Mouse (Mus musculus): ENCODE data around the gene Mrps14.

Mrps14 gene

DNA sequence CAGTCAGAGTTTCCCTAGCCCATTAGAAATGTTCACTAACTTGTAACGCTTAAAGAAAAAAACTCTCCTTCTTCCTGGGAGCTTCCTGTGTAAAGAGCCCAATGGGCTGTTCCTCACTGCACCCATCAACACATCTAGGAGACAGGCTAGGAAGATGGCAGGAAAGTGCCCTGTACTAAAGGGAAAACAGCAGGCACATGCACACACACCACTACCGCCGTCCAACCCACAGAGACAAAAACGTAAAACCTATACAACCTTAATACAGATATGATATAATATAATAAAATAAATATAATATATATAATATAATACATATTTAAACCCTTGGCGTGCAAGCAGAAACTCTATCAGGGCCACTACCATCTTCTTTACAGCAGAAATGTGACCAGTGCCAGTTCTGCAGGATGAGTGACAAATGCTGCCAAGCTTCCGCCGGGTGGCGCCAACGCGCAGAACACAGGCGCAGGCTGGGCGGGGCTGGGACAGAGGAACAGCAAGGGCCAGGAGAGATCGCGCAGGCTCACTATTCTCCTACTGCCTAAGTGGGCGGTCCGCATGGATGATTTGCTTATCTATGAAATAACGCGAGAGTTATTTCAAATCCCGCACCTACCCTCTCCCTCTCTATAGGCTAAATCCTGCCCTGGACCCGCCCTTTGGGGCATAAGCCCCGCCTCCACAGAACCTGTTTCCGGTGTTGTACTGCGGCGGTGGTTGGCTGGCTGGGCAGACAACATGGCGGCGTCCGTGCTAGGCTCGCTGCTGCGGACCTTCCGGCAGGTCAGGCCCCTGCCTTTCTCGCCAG lies at the start of gene Mrps14:
Gene Mrps14, plus strand, starts transcription at position 687 of the 808 bp plus-strand sequence.
- in situ Hi-C loops (cut with MboI) = loop anchor here (25.0 kb wide), 1 partner anchor 518 kb away; no protein-coding TSS in a partner anchor

DNA sequence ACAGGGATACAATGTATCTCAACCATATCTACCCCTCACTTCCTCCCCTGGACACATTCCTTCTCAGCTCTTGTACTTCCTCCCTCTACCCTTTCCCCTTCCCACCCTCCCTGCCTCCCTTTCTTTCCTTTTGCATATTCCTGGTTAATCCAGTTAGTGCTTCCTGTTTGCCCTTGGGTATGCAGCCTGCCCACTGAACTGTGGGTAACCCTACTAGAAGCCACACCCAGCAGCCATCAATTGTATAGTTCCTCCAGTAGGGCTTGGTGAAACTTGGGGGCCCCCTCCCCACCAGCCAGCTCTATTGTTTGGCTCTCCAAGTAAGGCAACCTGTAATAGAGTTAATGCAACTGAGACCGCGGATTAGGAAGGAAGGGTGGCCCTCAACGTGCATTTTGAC lies 49.4 kb upstream of the Mrps14 start:
- in situ Hi-C loops (cut with MboI) = no loop called here

DNA sequence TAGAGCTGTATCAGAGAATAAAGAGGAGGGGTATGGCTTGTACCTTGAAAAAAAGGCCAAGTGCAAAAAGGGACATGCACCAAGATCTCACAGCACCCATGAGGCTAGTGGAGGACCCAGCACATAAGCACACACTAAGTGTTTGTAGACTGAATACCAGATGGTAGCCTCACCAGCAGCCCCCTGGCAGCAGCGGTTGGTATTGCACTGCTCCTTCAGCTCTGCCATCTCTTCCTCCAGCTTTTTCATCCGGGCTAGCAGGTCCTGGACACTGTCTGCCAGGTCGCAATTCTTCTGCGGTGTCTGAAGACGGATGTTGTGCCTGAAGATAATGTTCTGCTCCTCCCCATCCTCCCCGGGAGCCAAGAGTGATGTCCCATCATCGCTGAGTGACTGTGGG lies 47.7 kb upstream of the Mrps14 start:
- in situ Hi-C loops (cut with MboI) = no loop called here

DNA sequence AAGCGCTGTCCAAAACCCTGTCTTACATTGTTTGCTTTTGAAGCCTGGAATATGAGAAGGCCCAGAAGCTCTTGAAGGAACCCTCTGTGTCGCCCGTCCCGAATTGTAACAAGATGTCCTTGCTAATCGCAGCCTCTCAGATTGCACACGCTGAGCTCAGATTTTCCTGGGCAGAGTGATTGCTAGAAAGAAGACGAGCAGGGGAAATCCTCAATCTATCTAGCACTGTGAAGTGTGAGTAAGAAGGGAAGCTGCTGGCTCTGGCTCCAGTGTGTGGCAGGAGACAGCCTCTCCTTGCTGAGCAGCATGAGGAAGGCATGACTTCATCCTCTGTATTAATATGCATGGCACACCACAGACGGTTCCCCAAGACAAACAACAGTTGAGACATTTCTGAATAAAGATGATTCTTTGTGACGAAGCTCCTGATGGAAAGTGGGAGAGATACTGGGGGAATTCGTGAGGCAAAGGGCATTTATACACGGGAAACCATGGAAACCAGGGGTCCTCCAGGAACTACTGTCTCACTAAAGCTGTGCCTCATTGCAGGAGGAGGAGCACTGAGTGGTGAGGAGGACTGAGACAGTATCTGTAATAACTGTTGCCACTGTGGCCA lies 45.6 kb upstream of the Mrps14 start:
- in situ Hi-C loops (cut with MboI) = no loop called here

DNA sequence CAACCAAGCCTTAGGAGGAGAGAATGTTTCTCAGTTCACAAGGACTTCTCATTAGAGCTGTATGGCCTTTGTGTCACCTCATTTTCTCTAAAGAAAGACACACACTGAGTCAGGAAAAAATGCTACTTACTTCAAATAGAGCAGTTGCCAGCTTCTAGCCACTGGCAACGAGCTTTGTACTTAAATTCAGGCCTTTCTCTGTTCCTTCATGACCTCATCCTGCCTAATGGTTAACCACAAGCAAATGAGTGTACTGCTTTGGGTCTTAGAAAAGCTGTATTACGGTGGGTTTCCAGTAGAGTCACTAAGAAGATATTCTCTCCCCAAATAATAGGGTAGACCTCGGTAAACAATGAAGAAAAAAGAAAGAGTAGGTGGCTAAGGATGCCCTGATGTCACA lies 44.3 kb upstream of the Mrps14 start:
- in situ Hi-C loops (cut with MboI) = no loop called here

DNA sequence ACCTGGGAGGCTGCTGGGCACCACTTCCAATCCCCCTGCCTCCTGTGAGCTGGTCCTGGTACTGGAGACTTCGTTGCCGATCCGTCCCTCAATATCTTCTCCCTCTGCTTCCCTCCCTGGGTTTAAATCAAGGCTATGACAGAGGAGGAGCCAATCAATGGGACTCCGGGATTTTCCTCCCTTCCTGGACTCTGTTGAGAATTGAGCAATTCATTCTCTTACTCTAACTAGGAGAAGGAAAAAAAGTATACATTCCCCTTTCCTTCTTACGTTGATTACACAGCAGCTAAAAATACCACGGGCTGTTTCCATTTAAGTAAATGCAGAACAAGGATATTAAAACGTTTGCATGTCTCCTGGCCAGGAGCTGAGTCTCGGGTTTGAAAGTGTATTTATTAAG lies 41.5 kb upstream of the Mrps14 start, which contains the start of gene Tnn:
Gene Tnn, minus strand, starts transcription at position 101 of the 400 bp plus-strand sequence.
- in situ Hi-C loops (cut with MboI) = no loop called here

DNA sequence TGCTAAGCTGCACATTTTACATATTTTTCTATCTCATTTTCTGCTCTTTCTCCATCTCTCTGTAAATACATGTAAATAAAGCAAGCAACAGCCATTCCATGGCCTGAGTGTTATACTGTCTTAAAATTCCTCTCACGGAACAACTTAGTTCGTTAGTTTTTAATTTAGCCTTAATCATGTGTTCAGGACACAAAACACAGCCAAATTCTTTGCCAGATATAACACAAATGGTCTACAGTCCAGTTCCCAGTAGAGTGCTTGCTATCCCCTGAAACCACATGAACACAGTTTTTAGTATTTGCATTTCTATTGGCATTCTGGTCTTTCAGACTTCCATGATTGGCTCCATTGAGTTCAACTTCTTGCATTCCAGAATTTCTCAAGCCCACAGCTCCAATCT lies 36.8 kb upstream of the Mrps14 start:
- in situ Hi-C loops (cut with MboI) = no loop called here

DNA sequence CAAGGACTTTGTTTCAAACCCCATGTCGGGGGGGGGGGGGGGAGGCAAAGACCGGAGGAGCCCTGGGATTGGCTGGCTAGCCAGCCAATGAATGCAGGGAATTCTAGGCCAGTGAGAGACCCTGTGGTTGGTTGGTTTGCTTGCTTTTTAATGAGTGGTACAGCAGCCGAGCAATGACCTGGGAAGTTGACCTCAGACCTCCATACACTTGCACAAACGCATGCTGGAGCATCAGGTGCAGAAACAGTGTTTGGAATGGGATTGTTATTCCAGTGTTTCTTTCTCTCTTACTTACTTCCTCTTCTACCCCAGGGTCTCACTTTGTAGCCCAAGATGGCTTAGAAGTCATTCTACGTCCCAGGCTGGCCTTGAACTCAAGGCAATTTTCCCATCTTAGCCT lies 28.4 kb upstream of the Mrps14 start:
- in situ Hi-C loops (cut with MboI) = no loop called here

DNA sequence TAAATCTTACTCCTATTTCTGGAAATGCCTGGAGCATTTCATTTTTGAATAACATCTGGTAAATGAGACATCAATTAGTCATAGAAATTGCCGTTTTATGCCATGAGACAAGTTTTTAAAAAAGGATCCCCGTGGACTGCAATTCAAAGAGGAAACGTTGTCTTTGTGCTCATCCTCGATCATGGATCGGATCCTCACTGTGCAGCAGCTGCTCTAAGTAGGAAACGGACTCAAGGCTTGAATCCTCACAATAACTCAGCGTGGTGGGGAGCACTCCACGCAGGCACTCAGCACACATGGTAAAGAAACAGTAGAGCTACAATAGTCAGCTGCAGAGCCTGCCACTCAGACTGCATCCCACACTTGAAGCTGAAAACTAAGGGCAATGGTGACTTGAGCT lies 18.1 kb upstream of the Mrps14 start:
- in situ Hi-C loops (cut with MboI) = loop anchor here (25.0 kb wide), 1 partner anchor 535 kb away; no protein-coding TSS in a partner anchor

DNA sequence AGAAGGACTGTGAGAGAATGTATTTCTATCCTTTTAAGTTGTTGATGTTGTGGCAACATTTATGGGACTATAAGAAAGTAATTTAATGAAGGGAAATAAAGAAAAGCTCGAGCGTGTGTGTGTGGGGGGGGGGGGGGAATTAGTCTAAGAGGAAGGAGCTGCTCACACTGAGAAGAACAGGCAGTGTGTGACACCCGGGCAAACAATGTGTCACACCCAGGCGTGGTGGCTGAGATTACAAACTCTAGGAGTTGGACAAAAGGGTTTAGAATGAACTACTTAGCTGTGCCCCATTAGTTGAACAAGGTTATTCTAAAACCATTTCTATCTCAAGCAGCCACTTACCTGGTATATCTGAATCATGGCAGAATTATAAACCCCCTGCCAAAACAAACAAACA lies 13.8 kb upstream of the Mrps14 start:
- in situ Hi-C loops (cut with MboI) = loop anchor here (25.0 kb wide), 1 partner anchor 531 kb away; no protein-coding TSS in a partner anchor

DNA sequence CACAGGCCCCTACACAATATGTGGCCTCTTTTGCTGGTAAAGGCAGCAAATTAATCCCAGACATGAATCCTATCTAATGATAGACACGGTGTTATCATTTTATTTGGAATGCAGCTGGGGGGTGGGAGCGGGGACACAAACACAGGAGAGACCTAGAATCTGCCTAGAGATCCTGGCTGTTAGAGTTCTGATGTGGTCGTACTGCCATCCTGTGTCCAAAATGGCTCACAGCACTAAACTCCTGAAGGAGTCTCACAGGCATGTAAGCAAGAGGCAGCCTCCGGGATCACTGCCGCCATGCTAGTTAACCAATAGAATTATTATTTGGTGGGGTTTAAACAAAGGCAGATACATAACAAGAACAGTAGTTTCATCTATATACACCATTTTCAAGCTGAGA lies 10.5 kb upstream of the Mrps14 start:
- in situ Hi-C loops (cut with MboI) = loop anchor here (25.0 kb wide), 1 partner anchor 528 kb away; no protein-coding TSS in a partner anchor

DNA sequence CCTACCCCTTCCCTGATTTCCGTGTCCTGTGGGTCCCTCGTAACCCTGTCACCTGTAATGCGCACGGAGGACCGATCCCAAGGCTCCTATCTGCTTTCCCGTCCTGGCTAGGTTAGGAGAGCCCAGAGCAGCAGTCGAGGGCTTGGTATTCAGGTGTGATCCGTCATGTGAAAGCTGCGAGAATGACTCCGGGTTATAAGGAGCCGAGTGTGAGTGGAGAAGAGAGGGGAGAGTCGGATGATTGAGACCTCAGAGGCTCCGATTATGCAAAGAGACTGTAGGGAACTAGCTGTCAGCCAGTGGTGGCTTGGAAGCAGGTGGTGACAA lies 285 bp downstream of the Mrps14 start:
- in situ Hi-C loops (cut with MboI) = loop anchor here (25.0 kb wide), 1 partner anchor 517 kb away; no protein-coding TSS in a partner anchor

DNA sequence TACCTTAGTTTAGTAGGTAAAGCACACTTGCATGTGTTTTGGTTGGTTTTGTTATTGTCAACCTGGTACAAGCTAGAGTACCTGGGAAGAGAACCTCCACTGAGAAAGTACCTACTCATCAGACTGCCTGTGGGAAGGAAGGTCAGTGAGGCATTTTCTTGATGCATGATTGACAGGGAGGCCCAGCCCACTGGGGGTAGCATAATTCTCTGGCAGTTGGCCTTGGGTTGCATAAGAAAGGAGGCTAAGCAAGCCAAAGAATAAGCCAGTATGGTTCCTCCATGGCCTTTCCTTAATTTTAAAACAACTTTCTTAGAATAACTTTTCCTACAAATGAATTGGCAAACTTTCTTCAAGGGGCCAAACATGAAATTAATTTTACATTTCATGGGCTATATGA lies 10.5 kb downstream of the Mrps14 start:
- in situ Hi-C loops (cut with MboI) = no loop called here

DNA sequence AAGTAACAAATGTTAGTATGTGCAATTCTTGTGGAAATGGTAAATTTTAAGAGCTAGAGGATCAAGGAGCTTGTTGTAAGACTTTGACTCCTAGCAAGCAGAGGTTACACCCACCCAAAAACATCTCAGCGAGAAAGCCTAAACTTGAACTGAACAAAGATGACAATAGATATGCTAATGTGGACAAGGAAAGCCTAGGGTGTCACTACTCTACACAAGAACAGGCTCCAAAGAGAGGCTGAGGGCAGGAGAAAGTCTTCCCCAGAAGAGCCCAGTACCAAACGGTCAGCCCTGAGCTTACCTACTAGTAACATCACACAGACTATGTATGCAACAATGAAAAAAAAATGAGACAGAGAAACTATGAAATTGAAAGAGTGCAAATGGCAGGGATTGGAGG lies 14.8 kb downstream of the Mrps14 start:
- in situ Hi-C loops (cut with MboI) = no loop called here

DNA sequence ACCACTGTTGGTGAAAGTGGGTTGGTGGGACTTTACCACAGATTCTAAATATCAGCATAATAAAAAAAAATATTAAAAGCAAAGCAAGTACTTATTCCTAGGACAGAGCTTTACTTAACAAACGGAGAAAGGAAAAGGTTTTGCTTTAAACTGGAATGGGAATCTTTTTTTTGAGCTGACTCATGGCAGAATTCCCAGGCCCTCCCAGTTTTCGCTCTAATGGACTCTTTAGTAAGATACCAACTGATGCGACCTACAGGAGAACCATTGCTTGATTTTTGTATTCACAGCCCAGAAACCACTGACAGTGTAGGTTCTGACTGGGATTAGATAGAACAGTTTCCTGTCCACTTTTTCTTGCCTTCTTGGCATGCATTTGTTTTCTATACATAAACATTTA lies 15.6 kb downstream of the Mrps14 start:
- in situ Hi-C loops (cut with MboI) = no loop called here

DNA sequence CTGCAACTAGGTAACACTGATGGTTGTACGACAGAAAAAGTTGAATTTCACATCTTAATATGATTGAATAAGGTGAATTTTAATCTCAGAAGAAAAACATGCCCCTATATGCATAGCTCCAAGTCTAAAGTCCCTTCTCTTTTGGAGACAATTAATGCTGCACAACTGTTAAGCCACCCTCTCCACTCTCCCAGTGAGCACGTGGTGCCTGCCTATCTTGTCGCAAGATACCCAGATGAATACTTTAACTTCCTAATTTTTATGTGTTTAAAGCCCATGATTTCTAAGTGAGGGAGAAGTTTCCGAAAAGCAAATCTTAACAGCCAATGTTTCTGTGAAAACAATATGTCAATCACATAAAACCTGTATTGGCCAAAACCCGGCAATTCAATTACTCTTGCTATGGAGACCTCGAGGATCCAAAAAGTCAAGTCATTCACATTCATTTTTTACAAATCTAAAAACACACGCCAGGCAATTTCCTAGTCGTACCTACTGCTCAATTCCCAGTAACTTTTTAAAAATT lies 16.6 kb downstream of the Mrps14 start:
- in situ Hi-C loops (cut with MboI) = no loop called here

DNA sequence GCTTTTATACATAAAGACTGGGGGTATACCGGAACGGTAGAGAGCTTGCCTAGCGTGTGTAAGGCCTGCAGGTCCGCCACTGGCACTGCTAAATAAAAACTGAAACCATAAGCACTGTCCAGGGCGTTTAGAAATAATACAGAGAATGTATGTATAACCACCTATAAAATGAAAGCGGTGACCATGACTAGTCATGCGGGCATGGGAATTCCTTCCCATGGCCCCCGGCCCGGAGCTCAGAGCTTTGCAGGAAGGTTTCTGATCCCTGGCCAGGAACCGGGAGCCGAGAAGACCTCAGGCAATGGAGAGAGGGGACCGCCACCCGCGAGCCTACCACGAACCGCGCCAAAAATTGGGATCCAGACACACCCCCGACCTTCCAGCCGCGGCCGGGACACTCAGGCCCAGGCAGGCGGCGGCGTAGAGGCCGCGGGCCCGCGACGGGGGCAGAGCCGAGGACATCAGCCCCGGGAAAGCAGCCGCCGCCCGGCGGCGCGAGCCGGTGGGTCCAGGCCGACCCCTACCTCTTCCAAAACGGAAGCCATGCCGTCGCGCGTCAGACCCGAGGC lies 17.2 kb downstream of the Mrps14 start:
- in situ Hi-C loops (cut with MboI) = no loop called here

DNA sequence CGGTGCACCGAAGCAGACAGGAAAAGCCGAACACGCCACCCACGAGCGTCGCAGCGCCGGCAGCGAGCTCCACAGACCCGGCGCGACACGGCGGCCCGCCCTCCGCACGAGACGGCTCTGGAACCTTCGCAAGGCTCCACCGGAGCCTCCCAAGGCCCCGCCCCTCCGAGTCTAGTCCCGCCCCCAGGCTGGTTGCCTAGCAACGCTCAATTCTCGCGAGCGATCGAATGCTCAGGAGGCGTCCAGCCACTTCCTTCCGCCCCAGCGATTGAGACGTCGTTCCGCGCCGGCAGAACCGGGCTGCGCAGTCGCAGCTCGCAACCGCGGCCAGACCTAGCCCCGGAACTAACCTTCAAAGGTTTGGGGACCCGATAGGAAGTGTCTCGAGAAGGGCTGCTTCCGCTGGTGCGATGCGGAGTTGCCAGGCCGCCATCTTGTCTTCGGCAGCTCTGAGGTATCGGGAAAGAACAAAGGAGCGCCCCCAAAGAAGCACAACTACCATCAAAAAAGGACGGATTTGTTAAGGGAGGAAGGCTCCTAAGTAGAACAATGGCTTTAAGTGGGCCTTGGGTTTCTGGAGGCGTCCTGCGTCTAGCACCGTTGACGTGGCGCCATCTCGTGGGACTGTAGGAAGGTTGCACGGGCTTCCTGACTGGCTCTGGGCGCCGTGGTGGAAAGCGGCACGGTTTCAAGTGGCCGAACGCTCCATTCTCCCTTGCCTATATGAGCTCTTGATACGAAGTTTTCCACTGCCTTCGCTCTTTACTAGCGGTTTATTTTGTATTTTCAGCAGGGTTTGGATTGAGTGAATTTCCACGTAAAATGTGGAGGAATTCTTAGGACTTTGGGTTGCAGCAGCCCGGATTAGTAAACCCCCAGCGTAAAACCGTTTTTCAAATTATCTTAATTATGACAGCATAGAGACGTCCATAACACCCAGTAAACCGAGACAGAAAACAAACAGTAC lies 18.0 kb downstream of the Mrps14 start, which contains the start of gene Cacybp:
Gene Cacybp, minus strand, starts transcription at position 173 of the 967 bp plus-strand sequence.
- in situ Hi-C loops (cut with MboI) = no loop called here

DNA sequence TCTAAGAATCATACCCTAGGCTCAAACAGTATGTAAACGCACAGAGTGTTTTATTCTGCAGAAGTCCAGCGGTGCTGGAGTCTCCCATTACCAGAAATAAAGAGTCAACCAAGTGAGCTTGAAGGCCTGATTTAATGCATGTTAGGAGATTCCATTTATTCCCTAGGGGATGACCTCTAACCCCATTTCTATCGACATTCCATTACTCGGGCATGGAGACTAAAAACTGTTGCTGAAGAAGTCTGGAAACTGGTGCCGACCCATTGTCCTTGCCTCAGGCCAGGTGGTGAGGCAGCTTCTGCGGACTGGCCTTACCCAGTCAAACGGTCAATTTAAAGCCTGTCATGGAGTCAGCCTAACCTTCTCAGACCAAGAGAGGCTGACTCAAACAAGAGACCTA lies 19.2 kb downstream of the Mrps14 start:
- in situ Hi-C loops (cut with MboI) = no loop called here

DNA sequence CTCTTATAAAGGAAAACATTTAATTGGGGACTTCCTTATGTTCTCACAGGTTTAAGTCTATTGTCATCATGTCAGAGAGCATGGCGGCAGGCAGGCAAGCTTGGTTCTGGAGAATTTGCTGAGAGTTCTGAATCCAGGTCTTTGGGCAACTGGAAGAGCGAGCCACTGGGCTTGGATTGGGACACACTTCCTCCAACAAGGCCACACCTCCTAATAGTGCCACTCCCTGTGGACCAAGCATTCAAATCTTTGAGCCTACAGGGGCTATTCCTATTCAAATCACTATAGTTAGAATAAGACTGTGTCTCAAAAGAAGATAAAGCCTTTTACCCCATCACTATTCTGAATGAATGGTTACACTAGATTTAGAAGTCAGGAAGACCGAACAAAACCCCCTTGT lies 22.9 kb downstream of the Mrps14 start:
- in situ Hi-C loops (cut with MboI) = no loop called here

DNA sequence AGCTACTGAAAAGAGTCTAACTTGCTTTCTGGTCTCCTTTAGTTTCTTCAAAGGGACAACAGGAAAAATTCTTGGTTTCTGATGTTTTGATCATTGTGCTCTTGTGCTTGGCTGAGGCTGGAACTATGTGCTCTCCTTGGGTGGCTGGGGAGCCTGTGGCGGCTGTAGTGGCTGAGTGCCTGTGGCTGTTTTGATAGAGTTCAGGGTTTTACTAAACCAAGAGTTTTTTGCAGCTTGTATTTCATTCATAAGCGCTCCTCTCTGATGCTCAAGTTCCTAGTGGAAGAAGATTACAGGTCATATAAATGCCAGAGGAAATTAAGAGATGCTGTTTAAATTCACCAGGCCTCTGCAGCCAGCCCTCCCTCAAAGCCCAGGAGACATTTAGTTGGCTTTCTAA lies 29.1 kb downstream of the Mrps14 start:
- in situ Hi-C loops (cut with MboI) = no loop called here

Data from mature B cell (primary cell).